Mouse (Mus musculus): ENCODE measurements at regions not wholly inside any gene's neighbourhood (a gene's known extent, or its start where the extent isn't known, plus 50 kb on each side); places are given as distances from the start of the nearest gene placed in this dataset.
A peak's percentile ranks its signal among the peaks of the same experiment; 100 is the strongest.

DNA sequence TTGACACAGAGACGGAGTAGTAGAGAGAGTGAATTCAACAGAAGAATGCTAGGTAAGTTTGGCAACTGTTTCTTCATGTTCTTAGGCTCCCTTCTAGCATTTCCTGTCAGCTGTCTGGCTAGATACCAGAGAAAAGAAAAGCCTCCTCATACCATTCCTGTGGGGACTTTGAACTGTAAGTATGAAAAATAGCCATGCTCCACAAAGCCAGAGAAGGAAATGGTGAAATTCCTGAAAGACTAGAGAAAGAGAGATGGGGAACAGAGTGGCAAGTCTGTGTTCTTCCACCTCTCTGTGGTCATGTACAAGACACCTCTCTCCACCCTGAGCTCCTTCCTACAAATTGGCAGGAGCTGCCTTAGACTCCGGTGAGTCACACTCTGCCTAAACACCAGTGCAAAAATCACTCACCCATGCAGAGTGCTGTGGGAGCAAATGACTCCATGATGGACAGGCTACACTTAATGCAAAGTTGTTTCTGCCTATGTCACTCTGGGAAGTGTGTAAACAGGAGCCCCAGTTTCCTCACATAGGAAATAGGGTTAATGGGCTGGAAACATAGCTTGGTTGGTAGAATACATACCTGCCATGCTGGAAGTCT is 131.9 kb downstream of the Ibtk start:
- in situ Hi-C loops (cut with MboI; ENCODE audit: low sequenced_read_pairs in 2 of 2, unreplicated experiment in 2 of 2): no loop called here
- Histone ChIP-seq H3K9me3 (ENCODE audit: control insufficient read depth, insufficient read depth, low read depth, low read length) (no peaks in the 10 kb centered on the region), H3K4me3 (ENCODE audit: insufficient read depth in 1 of 2, low read depth in 1 of 2, low read length in 2 of 2, poor library complexity in 1 of 2, severe bottlenecking in 1 of 2) (no peak overlapping the region), H3K36me3 (ENCODE audit: control insufficient read depth, insufficient read depth, low read length, poor library complexity, severe bottlenecking) (no peaks in the 10 kb centered on the region), H3K27ac (ENCODE audit: insufficient read depth, low read depth, low read length, poor library complexity, severe bottlenecking) (no peak overlapping the region), H3K9ac (ENCODE audit: insufficient read depth, low read depth, low read length, poor library complexity, severe bottlenecking) (no peak overlapping the region), H3K4me1 (ENCODE audit: control insufficient read depth in 2 of 2, insufficient read depth in 2 of 2, low read length in 2 of 2, poor library complexity in 1 of 2) (no peaks in the 10 kb centered on the region)
- DNase-seq (ENCODE audit: low read depth, low spot score): no peak
- TF ChIP-seq ZNF384 (IDR thresholded peaks at IDR 0.05; ENCODE audit: low read depth, low read length): no peak
- TF ChIP-seq HCFC1 (IDR thresholded peaks at IDR 0.05; ENCODE audit: borderline replicate concordance, insufficient read depth, low read length): no peak
- TF ChIP-seq CHD2 (IDR thresholded peaks at IDR 0.05; ENCODE audit: low read depth, low read length): no peak
- no peak for TF ChIP-seq ZC3H11A (IDR thresholded peaks at IDR 0.05; ENCODE audit: borderline replicate concordance, low read depth, low read length)

DNA sequence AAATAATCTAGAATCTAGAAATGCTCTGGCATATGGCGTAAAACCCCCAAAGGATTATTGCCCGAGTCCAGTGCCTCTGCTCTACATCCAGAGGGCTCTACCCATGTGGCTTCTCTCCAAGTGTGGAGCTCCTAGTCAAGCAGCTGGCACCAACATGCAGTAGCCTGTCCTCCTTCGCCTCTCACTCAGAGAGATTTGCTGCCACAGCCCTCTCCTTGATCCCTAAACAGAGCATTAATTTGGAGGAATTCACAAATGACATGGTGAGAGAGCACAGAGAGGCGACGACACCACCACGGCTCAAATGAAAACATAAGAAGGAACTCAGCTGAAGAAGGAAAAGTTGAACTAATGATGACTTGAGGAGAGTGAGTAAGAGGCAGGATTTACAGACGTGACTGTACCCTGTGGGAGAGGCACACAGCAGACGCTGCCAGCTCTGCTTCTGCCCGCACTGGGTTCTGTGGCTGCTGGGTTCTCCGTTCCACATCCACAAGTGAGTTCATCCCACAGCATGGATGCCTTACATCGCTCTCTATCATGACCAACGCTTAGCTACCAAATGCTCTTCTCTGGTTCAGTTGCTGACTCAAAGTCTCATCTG is 132.8 kb downstream of the Ibtk start:
- Histone ChIP-seq H3K4me3 (ENCODE audit: insufficient read depth in 1 of 2, low read depth in 1 of 2, low read length in 2 of 2, poor library complexity in 1 of 2, severe bottlenecking in 1 of 2) (no peak overlapping the region), H3K9ac (ENCODE audit: insufficient read depth, low read depth, low read length, poor library complexity, severe bottlenecking) (no peak overlapping the region), H3K4me1 (ENCODE audit: control insufficient read depth in 2 of 2, insufficient read depth in 2 of 2, low read length in 2 of 2, poor library complexity in 1 of 2) (no peaks in the 10 kb centered on the region), H3K9me3 (ENCODE audit: control insufficient read depth, insufficient read depth, low read depth, low read length) (no peaks in the 10 kb centered on the region), H3K36me3 (ENCODE audit: control insufficient read depth, insufficient read depth, low read length, poor library complexity, severe bottlenecking) (no peaks in the 10 kb centered on the region), H3K27ac (ENCODE audit: insufficient read depth, low read depth, low read length, poor library complexity, severe bottlenecking) (no peak overlapping the region)
- no peak for DNase-seq (ENCODE audit: low read depth, low spot score)
- in situ Hi-C loops (cut with MboI; ENCODE audit: low sequenced_read_pairs in 2 of 2, unreplicated experiment in 2 of 2): no loop called here
- TF ChIP-seq ZNF384 (IDR thresholded peaks at IDR 0.05; ENCODE audit: low read depth, low read length) (no peak), ZC3H11A (IDR thresholded peaks at IDR 0.05; ENCODE audit: borderline replicate concordance, low read depth, low read length) (no peak), MAFK (IDR thresholded peaks at IDR 0.05; ENCODE audit: insufficient read depth, low read depth, low read length) (no peak), CHD2 (IDR thresholded peaks at IDR 0.05; ENCODE audit: low read depth, low read length) (no peak), HCFC1 (IDR thresholded peaks at IDR 0.05; ENCODE audit: borderline replicate concordance, insufficient read depth, low read length) (no peak)

DNA sequence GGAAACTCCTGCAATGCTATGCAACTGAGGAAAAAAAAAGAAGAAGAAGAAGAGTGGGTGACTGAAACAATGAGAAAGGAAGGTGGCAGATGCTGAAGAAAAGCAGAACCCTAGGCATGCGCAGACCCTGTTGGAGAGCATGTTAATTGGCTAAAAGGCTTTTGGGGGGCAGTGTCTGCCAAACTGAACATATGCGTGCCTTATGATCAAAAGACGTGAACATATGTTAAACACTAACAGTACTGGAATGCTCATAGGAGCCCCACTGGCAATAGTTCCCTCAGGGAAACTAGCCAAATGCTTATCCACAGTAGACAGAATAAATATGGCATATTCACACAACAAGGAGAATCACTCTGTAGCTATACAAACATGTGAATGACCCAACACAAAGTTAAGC is 140.0 kb downstream of the Ibtk start:
- DNase-seq (ENCODE audit: low read depth, low spot score): no peak
- in situ Hi-C loops (cut with MboI; ENCODE audit: low sequenced_read_pairs in 2 of 2, unreplicated experiment in 2 of 2): no loop called here
- TF ChIP-seq ZC3H11A (IDR thresholded peaks at IDR 0.05; ENCODE audit: borderline replicate concordance, low read depth, low read length) (no peak), CHD2 (IDR thresholded peaks at IDR 0.05; ENCODE audit: low read depth, low read length) (no peak)
- H3K4me1 ChIP-seq (ENCODE audit: control insufficient read depth in 2 of 2, insufficient read depth in 2 of 2, low read length in 2 of 2, poor library complexity in 1 of 2): no peaks in the 10 kb centered on the region
- no peaks in the 10 kb centered on the region for H3K9me3 ChIP-seq (ENCODE audit: control insufficient read depth, insufficient read depth, low read depth, low read length)
- no peak overlapping the region for H3K27ac ChIP-seq (ENCODE audit: insufficient read depth, low read depth, low read length, poor library complexity, severe bottlenecking)
- H3K36me3 ChIP-seq (ENCODE audit: control insufficient read depth, insufficient read depth, low read length, poor library complexity, severe bottlenecking): no peaks in the 10 kb centered on the region
- H3K9ac ChIP-seq (ENCODE audit: insufficient read depth, low read depth, low read length, poor library complexity, severe bottlenecking): no peak overlapping the region
- H3K4me3 ChIP-seq (ENCODE audit: insufficient read depth in 1 of 2, low read depth in 1 of 2, low read length in 2 of 2, poor library complexity in 1 of 2, severe bottlenecking in 1 of 2): no peak overlapping the region

GRCm38 (mm10) chr9:85596959-85597358 is 152.2 kb downstream of the Ibtk start:
- Histone ChIP-seq H3K4me1 (ENCODE audit: control insufficient read depth in 2 of 2, insufficient read depth in 2 of 2, low read length in 2 of 2, poor library complexity in 1 of 2) (no peaks in the 10 kb centered on the region), H3K9ac (ENCODE audit: insufficient read depth, low read depth, low read length, poor library complexity, severe bottlenecking) (no peak overlapping the region), H3K27ac (ENCODE audit: insufficient read depth, low read depth, low read length, poor library complexity, severe bottlenecking) (no peak overlapping the region), H3K4me3 (ENCODE audit: insufficient read depth in 1 of 2, low read depth in 1 of 2, low read length in 2 of 2, poor library complexity in 1 of 2, severe bottlenecking in 1 of 2) (no peak overlapping the region), H3K9me3 (ENCODE audit: control insufficient read depth, insufficient read depth, low read depth, low read length) (no peaks in the 10 kb centered on the region), H3K36me3 (ENCODE audit: control insufficient read depth, insufficient read depth, low read length, poor library complexity, severe bottlenecking) (no peaks in the 10 kb centered on the region)
- TF ChIP-seq HCFC1 (IDR thresholded peaks at IDR 0.05; ENCODE audit: borderline replicate concordance, insufficient read depth, low read length): no peak
- TF ChIP-seq ZNF384 (IDR thresholded peaks at IDR 0.05; ENCODE audit: low read depth, low read length): no peak
- no peak for TF ChIP-seq CHD2 (IDR thresholded peaks at IDR 0.05; ENCODE audit: low read depth, low read length)
- no peak for TF ChIP-seq MAFK (IDR thresholded peaks at IDR 0.05; ENCODE audit: insufficient read depth, low read depth, low read length)
- TF ChIP-seq ZC3H11A (IDR thresholded peaks at IDR 0.05; ENCODE audit: borderline replicate concordance, low read depth, low read length): no peak
- in situ Hi-C loops (cut with MboI; ENCODE audit: low sequenced_read_pairs in 2 of 2, unreplicated experiment in 2 of 2): no loop called here
- peak; percentile 35 for DNase-seq (ENCODE audit: low read depth, low spot score)

DNA sequence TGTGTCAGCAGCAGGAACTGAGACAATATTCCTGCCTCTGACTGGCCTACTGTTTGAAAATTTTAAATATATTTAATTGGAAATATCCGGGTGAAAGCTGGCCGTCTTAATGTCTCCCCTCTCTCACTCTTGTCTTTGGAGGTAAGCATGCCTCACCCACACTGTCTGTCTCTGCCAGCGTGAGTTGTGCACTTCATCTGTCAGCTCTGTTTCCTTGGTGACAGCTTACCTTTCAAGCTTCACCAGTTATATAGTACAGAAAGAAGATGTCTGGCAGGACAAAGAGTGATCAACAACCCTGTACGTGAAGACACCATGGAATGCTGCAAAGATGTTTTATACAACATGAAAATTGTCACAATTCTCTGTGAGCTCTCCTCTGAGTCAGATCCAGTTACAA is 155.3 kb downstream of the Ibtk start:
- DNase-seq (ENCODE audit: low read depth, low spot score): no peak
- no peak overlapping the region for H3K9ac ChIP-seq (ENCODE audit: insufficient read depth, low read depth, low read length, poor library complexity, severe bottlenecking)
- H3K9me3 ChIP-seq (ENCODE audit: control insufficient read depth, insufficient read depth, low read depth, low read length): no peaks in the 10 kb centered on the region
- H3K27ac ChIP-seq (ENCODE audit: insufficient read depth, low read depth, low read length, poor library complexity, severe bottlenecking): no peak overlapping the region
- no peaks in the 10 kb centered on the region for H3K4me1 ChIP-seq (ENCODE audit: control insufficient read depth in 2 of 2, insufficient read depth in 2 of 2, low read length in 2 of 2, poor library complexity in 1 of 2)
- H3K36me3 ChIP-seq (ENCODE audit: control insufficient read depth, insufficient read depth, low read length, poor library complexity, severe bottlenecking): no peaks in the 10 kb centered on the region
- TF ChIP-seq MAFK (IDR thresholded peaks at IDR 0.05; ENCODE audit: insufficient read depth, low read depth, low read length): no peak
- no peak for TF ChIP-seq CHD2 (IDR thresholded peaks at IDR 0.05; ENCODE audit: low read depth, low read length)
- no peak for TF ChIP-seq ZC3H11A (IDR thresholded peaks at IDR 0.05; ENCODE audit: borderline replicate concordance, low read depth, low read length)
- no peak for TF ChIP-seq HCFC1 (IDR thresholded peaks at IDR 0.05; ENCODE audit: borderline replicate concordance, insufficient read depth, low read length)
- TF ChIP-seq ZNF384 (IDR thresholded peaks at IDR 0.05; ENCODE audit: low read depth, low read length): no peak
- no peak overlapping the region for H3K4me3 ChIP-seq (ENCODE audit: insufficient read depth in 1 of 2, low read depth in 1 of 2, low read length in 2 of 2, poor library complexity in 1 of 2, severe bottlenecking in 1 of 2)
- in situ Hi-C loops (cut with MboI; ENCODE audit: low sequenced_read_pairs in 2 of 2, unreplicated experiment in 2 of 2): no loop called here
